Mouse (Mus musculus) T-helper 17 cell (primary cell): ENCODE data around the gene Rmnd1.

Source experiments
- in situ Hi-C, 2 experiments: fragments of 300-600 bp; cut with MboI, MseI; formaldehyde crosslinking; loops; 1 replicate in 1 of 2; 2 replicates in 1 of 2; pipeline ENCODE4 v1.15.1; 2025; ENCODE audit warnings: high pct_unique_total_duplicates in 2 of 2

Rmnd1 gene

GRCm38 (mm10) chr10:4356640-4357039, 75.5 kb downstream of the Rmnd1 start:
- in situ Hi-C loops: no loop called here

GRCm38 (mm10) chr10:4355882-4356451, 76.2 kb downstream of the Rmnd1 start:
- in situ Hi-C loops: no loop called here

GRCm38 (mm10) chr10:4354371-4355260, 77.6 kb downstream of the Rmnd1 start:
- in situ Hi-C loops: no loop called here
